Mouse (Mus musculus) E14TG2a.4 (cell line): ENCODE results near the gene Btbd7.

ENCODE experiments used
- CTCF ChIP-seq: conservative IDR thresholded peaks from 2 replicates; pipeline ENCODE4 v1.5.1; 2014; ENCODE audit warnings: low read length
- POU5F1 ChIP-seq: IDR thresholded peaks from 2 replicates; pipeline ENCODE4 v1.6.1; 2014; ENCODE audit warnings: low read length, borderline replicate concordance

DNA sequence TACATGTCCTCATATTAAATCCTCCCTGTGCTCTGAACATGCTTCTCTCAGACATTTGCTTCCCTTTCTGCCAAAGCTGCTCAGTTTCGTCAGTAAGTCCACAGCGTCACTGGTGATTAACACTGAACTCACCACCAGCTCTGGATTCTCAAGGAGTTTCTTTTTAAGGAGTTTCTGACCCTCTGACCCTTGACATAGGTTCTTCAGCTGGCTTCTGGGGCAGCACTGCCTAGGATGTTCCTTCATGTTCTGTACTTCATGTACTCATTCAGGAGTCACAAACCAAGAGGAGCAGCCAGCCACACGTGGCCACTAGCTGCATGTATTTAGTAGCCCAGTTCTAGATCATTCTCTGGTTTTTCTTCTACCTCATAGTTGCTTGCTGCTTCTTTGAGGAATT, 130.0 kb downstream of the Btbd7 start:
- TF ChIP-seq CTCF (no peak), POU5F1 (no peak)
